Mouse (Mus musculus) ovary, postnatal 14 days (tissue): ENCODE data around the gene Hist1h1a.
"Not testable (repeated sequence)": the region's sequence is repeated elsewhere in the genome, so short reads cannot be mapped to it uniquely, and the experiment has no call there.

Experiments
- DNase-seq: peaks from one replicate; pipeline ENCODE4 v3.0.0; 2022; ENCODE audit warnings: low spot score

Hist1h1a gene

DNA sequence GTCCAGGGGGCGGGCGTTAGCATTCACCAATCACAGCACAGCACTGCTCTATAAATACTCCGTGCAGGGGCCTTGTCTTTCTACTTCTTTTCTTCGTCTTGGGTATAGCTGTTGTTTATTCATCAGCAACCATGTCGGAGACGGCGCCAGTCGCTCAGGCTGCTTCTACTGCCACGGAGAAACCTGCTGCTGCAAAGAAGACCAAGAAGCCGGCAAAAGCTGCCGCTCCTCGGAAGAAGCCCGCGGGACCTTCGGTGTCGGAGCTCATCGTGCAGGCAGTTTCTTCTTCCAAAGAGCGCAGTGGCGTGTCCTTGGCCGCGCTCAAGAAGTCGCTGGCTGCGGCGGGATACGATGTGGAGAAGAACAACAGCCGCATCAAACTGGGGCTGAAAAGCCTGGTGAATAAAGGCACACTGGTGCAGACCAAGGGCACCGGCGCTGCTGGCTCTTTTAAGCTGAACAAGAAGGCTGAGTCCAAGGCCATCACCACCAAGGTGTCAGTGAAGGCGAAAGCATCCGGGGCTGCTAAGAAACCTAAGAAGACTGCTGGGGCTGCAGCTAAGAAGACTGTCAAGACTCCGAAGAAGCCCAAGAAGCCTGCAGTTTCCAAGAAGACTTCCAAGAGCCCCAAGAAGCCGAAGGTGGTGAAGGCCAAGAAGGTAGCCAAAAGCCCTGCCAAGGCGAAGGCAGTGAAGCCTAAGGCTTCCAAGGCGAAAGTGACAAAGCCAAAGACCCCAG lies at the start of gene Hist1h1a:
Gene Hist1h1a, plus strand, starts transcription at position 81 of the 738 bp plus-strand sequence.
- peak; percentile 71 for DNase-seq

DNA sequence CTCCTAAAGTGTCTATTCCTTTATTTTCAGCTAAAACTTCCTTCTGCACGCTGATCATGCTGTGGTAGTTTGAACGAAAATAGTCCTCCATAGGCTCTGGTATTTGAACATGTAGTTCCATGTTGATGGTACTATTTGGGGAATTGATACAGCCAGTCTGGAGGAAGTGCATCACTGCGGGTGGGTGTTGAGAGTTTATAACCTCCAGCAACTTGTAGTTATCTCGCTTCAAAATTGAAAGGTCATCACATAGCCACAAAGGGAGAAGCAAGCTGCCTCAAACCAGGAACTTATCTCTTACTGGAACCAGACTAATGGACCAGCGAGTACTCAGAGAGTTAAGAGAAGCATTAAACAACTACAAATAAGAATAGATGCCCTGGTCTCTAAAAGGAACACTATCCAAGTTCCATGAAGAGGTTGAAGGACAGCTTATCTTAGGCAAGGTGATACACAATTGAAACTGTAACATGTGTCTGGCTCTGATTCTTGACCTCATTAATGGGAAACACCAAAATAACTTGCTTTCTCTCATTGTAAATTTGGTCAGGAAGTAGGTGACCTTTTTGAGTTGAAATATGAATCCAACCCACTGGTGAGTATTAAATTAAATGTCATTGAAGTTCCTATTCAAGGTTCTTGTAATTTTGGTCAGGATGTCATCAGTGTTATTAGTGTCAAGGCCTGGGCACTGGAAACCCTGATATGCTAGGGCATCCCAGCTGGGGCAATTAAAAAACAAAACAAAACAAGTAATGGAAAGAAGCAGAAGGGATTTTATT lies 47.0 kb upstream of the Hist1h1a start:
- no peak for DNase-seq

DNA sequence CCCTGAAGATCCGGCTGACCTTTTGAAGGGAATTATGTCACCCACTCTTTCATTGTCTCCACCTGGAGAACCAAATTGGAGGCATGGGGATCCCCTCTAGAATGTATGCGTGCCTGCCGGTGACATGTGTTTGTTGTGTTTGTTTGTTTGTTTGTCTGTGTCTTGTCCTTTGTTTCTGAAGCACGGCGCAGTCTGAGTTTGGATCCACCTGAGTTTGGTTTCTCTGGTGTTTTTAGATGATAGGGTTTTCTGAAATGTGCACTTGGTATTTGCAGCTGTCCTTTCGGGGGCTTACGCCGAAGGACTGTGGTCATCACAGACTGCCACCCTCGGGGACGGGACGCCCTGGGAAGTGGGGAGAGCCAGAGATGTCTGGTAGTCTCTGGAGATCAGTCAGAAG lies 46.3 kb upstream of the Hist1h1a start:
- DNase-seq: no peak

DNA sequence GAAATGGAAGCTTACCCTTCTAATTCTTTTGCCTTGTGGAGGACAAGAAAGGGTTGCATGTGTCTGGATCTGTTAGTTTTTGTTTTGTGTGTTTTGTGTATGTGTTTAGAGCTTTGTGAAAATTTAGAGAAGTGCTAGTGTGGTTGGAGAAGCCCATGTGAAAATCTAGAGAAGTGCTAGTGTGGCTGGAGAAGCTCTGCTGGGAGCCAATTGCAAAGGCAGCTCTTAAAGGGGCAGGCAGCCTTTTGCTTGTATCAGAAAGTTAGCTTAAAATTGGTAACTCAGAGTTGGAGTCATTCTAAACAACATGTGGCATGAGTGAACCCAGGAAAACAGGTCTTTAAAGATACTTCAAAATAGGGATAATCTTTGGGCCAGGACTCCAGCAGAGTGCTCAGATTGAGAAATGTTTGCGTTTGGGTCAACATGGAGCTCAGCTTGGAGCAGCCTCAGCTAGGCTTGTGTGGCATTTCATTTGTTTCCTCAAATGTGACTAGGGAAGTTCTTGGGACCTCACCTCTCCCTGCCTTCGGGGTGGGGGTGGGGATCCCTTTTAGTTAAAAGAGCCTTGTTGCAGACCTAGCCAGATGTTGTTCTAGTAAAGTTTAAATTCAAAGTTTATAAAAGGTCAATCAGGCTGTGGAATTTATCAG lies 45.7 kb upstream of the Hist1h1a start:
- not testable (repeated sequence) for DNase-seq

DNA sequence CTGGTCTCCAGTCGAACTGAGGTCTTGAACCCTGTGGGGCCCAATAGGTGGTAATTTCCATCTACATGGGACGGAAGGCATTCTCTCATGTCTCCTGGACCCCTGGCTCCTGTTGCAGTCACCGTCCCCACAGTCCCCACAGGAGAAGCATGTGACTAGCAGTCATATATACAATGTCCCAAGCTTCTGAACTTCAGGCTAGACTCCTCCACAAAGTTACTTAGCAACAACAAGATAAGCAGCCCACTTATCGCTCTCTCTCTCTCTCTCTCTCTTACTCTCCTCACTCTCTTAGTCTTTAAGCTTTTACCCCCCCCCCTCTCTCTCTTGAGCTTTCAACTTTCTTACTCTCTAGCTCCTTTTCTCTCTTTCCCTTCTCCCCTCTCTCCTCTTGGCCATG lies 39.2 kb upstream of the Hist1h1a start:
- no peak for DNase-seq

DNA sequence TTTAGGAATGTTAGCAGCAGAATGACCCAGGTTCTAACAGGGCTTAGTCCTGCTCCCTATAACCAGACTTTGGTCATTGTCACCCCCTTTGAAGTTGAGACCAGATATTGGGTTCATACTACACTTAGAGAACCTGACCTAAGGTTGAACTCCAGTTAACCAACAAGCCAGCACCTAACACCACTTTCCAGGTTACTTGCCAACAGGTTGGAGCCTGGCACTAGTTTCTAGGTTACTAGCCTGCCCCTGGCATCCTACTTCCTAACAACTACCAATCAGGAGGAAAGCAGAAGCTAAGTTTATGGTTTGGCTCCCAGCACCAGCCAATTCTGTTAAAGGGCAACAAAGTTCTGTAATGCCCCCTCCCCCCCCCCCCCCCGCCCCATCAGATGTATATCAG lies 38.3 kb upstream of the Hist1h1a start:
- DNase-seq: no peak

DNA sequence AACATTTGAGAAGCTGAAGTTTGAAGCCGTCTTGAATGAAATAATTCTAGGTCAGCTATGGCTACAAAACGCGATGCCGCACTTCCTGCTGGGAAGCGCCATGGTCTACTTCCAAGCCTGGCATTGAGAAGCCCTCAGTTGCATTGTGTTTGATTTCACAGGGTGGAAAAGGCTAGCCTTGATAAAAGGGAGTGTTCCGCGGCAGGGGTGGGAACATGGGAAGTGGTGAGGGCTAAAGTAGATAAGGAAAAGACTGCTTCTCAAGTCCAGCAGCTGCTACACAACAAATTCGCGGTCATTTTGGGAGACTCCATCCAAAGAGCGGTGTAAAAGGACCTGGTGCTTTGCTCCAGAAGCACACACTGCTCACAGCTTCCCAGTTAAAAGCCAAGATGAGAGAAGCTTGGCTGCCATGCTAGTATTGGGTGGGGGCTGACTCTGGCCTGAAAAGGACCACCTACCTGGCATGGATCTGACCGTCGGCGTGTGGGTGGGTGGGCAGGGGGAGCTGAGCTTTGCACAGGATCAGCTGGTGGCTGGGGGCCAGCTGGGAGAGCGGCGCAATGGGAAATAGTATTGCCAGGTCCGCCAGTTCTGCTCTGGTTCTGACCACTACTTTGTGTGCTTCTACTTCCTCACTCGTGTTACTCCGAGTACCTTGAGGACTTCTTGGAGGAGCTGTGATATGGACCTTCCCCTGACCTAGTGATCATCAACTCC lies 34.8 kb upstream of the Hist1h1a start:
- DNase-seq: no peak

DNA sequence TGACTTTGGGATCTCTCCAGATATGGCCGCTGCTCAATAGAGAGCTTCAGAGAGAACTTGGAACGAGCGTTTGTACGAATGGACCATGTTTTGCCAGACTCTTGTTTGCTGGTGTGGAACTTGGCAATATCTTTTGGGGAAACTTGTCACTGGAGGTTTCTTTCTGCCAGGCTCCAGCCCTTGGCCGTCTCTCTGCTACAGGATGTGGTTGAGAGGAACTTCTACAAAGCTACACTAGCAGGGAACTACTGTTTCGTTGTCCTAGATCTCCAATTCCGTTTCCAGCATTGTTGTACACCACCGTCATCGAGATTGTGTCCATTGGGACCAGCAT lies 34.3 kb upstream of the Hist1h1a start:
- DNase-seq: no peak

DNA sequence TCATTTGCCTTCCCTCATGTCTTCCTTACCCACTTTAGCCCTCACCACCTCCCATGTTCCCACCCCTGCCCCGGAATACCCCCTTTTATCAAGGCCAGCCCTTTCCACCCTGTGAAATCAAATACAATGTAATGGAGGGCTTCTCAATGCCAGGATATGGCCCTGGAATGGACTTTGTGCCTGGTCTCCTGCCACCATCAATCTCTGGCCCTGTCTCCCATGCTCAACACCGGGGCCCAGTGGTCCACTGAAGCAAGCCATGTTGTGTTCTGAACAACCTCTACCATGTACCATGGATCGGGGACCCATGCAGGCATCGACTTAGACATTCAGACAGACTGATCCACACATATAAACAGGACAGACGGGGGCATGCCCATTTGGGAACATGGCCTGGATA lies 33.8 kb upstream of the Hist1h1a start:
- DNase-seq: no peak

DNA sequence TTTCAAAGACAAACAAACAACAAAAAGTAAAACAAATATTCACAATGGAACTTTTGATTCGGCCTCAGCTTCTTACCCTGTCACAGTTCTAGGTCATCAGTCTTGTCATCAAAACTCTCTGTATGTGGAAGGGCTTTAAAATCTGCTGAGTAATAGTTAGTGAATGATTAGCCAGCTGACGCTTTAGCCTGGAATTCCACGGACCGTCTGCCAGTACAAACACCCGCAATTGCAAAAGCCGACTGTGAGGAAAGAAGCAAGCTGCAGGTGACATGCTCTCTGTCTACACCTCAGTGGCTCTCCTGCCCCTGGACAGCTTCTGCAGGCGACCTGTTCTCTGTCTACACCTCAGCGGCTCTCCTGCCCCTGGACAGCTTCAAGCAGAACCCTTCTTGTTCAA lies 33.0 kb upstream of the Hist1h1a start:
- DNase-seq: no peak

DNA sequence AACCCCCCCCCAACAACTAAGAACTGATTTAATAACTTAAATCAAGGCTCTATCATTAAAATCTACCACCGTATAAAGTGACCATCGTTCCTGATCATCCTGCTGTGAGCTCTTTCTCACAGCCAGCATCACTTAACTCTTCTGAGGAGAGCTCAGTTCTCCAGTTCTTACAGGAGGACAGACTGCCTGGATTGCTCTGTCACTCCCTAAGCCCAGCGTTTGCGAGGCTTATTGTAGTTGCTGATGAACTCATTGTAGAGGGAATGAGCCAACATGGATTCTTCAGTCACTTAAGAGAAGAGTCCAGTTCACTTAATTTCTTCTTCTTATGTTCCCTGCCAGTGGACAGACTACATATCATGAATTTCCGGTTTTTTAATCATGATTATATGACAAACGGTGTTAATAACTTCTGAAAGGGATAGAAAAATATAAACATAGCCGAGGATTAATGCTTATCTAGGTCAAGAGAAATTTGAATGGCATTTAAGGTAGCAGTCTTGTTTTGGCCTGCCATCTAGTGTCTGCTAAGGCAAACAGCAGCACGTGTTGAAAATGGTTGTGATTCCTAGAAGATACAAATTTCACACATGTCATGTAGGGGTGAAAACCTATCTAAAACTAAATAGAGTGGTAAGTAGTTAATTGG lies 31.2 kb upstream of the Hist1h1a start:
- DNase-seq: no peak

DNA sequence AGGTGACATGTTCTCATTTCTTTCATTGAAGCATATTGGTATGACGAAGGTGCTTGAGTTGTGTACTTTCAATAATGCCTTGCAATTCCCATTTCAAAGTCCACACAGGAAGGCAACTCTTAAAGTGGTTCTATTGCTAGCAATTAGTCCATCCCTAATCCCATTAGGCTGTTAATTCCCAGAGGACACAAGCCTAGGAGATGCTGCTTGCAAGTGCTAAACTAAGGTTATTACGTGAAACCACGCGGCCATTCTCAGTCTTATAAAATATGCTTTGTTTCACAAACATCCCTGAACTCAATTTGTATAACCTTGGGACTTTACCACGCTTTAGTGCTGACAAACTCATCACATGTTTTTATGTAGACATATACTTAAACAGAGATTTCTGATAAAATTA lies 26.4 kb upstream of the Hist1h1a start:
- no peak for DNase-seq

DNA sequence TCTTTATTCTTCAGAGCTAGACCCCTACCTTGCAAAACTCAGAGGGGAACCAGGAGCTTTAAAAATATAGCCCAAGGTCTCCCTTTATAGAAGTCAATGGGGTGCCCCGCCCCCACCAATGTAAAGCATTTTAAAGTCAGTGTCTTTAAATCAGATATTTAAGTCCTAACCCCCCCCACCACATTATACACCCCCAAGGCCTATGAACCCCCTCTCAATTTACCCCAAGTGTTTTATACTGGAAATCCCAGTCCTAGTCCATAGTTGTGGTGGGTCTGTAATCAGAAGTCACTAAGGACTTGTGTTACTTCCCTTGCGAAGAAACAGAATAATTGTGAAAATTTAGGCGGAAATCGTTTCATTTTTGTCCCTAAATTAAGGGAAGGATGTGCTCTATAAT lies 25.4 kb upstream of the Hist1h1a start:
- DNase-seq: no peak

DNA sequence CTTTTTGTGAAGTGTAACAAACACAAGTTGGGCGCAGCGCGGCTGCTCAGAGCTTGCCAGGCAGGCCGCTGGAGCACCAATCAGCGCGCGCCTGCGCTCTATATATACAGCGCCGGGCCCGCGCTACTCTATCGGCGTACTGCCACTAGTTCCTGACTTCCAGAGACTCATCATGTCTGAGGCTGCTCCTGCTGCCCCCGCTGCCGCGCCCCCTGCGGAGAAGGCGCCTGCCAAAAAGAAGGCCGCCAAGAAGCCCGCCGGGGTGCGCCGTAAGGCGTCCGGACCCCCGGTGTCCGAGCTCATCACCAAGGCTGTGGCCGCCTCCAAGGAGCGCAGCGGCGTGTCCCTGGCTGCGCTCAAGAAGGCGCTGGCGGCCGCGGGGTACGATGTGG lies 24.8 kb upstream of the Hist1h1a start, which contains the start of gene Hist1h1c:
Gene Hist1h1c, plus strand, starts transcription at position 132 of the 392 bp plus-strand sequence.
- DNase-seq: peak; percentile 94

DNA sequence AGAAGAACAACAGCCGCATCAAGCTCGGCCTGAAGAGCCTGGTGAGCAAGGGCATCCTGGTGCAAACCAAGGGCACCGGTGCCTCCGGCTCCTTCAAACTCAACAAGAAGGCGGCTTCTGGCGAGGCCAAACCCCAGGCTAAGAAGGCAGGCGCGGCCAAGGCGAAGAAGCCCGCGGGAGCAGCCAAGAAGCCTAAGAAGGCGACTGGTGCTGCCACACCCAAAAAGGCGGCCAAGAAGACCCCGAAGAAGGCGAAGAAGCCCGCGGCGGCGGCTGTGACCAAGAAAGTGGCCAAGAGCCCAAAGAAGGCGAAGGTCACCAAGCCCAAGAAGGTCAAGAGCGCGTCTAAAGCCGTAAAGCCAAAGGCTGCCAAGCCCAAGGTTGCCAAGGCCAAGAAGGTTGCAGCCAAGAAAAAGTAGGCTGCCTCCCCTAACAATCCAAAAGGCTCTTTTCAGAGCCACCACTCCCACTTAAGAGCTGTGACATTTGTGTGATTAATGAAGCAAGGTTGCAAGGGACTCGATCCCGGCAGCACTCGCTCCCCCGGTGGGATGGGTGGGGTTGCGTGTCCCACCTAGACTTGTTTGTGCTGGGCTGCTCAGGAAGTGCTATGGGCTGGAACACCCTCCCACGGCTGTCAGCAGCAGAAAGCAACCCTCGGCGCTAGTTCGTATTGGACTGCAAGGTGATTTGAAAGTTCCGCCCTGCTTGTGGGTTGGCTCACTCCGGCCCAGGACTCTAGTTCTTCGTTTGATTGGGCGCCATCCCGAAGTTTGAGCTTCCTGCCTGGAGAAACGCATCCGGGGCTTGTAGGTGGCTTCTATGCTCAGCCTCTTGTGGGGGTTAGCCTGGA lies 24.2 kb upstream of the Hist1h1a start:
- DNase-seq: peak; percentile 82

DNA sequence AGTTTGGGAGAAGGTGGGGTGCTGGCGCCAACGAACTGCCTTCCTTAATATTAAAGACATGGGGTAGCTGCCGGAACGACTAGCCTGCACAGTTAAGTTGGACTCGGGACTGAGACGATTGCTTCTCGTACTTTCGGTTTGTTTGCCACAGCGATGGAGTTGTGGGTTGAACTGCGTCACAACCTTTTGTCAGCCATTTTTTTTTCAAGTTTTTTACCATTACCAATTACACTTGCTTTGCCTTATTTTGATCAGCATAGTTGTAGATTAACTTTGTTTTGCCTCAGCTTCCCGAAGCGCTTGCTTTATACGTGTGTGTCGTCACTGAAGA lies 23.6 kb upstream of the Hist1h1a start:
- no peak for DNase-seq

DNA sequence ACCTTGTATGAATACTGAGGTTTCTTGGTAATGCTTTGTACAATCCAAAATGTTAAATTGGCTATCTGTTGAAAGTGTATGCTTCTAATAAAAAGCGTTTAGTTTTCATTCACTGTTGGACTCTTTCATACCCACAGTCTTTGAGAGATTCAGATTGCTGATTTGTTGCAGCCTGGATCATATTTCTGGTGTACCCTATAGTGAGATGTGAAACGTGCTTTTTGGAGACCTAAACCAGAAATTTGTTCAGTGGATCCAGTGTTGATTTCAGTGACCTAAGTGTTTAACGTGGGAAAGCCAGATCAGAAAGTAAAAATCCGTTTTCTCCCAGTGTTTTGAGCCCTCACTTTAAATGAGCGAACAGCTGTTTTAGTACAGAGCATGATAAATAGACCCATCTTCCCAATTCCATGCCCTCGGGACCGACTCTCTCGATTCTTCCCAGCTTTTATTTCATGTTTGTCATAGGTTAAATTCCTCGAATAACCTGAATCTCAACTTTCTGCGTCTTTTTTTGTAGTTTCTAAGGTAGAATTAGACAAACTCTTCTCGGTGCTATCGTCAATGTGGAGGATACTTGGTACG lies 23.1 kb upstream of the Hist1h1a start:
- no peak for DNase-seq

DNA sequence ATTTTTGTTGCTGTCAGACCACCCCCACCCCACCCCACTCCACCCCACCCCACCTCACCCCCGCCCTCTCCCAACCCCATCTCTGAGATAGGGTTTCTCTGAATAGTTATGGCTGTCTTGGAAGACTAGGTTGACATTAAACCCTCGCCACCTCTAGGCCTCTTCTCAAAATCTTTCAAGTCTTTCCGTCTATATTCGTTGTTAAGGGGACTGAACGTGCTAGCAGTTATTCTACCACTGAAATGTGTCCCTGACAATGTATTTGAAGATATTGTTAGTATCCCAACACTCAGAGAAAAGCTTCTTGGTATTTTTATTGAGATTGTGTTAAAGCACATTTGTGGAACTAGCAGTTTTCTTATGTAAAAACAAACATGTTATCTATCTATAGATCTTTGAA lies 22.6 kb upstream of the Hist1h1a start:
- no peak for DNase-seq

DNA sequence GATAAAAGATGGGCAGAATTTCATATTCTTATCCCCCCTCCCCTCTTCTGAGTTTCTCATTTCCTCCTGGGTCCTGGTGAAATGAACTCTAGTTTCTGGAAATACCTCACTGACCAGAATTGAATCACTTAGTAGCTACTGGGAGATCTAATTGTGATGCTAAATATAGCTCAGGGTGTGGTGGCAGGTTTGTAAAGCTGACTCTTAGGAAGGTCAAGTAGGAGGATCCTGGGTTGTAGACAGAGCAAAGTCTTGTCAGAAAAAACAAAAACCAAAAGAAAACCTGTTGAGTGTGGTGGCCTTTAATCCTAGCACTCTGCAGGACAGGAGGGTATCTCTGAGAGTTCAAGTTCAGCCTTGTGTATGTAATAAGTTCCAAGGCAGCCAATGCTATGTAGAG lies 21.5 kb upstream of the Hist1h1a start:
- no peak for DNase-seq

DNA sequence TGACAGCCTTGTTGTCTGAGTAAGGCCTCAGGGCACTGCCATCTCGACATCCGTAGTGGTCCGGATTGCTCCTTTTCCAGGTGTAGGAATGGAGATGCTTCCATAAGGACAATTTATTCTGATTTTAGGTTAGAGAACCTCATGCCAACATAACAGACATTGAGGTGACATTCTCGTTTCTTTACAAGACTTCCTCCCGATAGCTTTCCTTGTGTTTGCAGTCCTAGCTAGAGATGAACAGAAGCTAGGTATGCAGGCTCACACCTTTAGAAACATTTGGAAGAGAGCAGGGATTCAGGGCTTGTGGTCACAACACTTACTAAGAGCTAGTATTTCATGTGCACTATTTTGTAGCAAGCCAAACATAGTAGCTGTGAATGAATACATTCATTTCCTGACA lies 20.3 kb upstream of the Hist1h1a start:
- no peak for DNase-seq

DNA sequence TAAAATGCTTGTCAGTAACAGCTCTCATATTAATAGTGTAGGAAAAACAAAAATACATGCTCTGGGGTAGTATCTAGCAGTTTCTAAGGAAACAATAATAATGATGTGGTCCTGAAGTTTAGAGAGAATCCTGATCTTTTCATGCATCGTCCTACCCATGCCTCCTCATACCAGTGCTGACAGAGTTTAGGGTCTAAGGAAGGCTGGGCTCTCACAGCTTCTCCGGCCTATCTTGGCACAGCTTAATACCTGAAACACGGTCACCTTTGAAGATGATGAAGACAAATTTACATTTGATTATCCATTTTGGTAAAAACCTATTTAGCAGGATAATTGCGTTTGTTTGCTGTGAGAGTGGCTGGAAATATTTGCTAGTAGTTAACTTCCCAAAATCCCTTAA lies 19.5 kb upstream of the Hist1h1a start:
- no peak for DNase-seq
